Mouse (Mus musculus) urinary bladder, postnatal 14 days (tissue): ENCODE measurements around the gene Capn15.

ENCODE experiments used
- DNase-seq: peaks from one replicate; pipeline ENCODE4 v3.0.0; 2021; ENCODE audit warnings: low spot score

The Capn15 gene

DNA sequence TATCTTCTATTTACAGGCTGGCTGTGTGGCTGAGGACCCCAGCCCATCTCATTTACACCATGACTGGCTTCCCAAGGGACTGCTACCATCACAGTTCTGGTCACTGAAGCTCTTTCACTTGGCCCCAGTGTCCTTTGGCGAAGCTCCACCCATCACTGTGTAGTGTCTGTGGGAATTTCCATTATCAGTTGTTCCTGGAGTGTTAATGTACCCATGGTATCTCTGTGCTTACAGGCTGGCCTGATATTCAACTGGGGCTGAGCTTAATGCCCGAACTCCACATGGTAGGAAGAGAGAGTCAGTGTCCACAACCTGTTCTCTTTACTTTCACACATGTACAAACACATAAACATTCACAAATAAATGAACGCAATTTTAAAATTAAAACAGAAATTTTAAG, 7.9 kb upstream of the Capn15 start:
- no peak for DNase-seq

DNA sequence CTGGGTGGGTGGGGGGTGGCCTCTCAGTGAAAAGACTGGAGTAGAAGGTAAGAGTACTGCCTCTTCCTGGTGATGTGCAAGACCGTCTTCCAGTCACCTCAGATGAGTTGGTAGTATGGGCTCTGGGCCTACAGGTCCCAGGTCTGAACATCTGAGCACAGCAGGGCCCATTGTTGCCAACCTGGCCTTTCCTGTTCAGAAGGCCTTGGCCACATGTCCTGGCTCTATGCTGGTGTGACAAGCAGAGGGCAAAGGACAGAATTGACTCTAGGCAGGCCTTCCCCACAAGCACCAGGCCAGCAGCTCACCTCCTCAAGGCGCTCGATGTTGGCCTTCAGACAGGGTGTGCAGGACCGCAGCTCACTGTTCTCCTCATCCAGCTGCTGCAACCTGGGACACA, 6.7 kb upstream of the Capn15 start:
- DNase-seq, result no peak

DNA sequence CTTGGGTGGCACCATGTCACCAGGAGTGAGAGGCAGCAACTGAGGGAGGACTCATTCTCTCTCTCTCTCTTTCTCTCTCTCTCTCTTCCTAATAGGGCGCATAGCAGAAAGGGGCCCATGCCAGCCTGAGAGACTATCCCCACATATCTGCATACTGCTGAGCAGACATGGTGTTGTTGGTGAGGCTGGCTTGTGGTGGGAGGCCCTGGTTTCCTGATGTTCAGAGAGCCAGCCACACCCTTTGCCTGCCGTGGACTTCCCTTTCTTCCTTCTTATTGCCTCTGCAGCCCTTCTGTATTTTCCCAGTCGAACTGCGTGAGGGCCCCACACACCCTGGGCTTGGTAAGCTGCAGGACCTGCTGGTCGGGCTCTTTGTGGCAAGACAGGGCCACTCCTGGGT, 4.7 kb upstream of the Capn15 start:
- no peak for DNase-seq

DNA sequence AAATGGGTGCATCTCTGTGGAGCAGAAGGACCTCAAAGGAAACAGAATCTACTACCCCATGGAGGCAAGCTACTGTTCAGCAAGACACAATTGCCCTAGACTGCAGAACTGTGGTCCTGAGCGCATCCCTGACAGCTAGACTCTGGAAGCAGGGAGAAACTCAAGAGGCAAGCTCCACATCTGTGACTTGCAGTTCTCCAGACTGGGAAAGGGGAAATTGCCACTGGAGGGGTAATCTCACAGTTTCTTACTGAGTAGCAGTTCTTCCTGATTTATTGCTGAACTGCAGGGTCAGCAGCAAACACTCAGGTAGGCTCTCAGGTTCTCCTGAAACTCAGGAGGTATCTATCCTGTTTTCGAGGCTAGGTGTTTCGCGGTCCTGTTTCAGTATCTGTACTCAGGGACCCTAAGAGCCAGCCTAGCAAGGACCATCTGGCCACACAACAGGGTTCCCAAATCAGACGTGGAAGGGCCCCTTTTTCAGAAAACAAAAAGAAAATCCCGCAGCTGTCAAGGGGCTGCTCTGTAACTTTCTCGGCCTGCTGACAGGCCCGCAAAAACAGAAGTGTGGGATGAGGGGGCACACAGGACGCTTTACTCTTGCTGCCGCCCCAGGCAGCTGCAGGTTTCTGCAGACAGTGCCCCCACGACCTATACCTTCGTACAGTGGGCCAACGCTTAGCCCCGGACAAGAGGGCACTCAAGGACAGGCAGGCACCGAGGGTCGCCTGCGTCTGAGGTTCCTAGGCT, 865 bp downstream of the Capn15 start:
- DNase-seq, result no peak

DNA sequence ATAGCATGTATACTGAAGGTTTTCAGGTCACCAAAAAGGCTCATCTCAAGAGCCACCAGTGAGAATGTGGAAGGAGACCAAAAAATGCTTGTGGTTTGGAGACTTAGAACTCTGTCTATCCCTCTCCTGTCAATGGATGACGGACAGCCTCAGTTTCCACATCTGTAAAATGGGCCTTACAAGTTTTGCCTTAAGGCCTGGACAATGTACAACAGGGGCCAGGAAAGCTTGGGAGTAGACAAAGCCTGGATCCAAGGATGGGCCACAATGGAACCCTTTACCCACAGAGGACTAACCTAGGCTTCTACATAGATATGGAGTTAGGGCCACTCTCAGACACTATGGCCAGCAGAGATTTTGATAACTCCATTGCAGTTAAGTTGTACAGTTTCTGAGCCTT, 1.5 kb downstream of the Capn15 start:
- DNase-seq, result no peak

DNA sequence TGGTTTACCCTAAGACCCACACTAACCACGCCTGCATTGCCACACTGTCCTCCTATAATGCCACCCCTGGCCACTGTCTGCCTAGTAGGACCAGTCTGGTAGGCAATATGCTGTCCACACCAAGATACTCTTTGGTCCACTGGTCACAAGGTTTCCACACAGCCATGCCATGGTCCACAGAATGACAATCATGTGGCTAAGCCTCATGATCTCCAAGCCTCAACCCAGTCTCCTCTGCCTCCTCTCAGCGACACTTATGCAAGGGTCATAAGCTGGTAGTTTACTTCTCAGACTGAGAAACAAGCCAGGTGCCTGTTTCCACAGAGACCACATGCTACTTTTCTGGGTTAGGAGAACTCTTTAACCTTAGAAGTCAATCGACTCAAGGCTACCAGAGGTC, 2.7 kb downstream of the Capn15 start:
- DNase-seq, result no peak

DNA sequence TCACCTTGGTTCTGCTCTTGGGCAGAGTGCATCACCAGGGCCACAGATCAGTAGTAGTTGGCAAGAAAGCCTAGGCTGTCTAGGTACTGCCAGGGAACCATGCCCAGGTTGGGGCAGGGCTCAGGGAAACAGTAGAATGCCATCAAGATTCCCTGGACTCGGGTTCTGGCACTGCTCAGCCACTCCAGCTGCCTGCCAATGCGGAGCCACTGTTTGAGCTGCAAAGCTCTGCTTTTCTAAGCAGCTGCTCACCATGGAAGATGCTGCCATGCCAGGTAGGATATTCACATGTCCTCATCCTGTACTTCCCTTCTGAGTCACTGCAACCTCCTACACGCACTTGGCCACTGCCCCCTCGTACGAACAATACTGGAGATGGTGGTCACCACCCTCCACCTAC, 4.7 kb downstream of the Capn15 start:
- DNase-seq, result peak; percentile 29

DNA sequence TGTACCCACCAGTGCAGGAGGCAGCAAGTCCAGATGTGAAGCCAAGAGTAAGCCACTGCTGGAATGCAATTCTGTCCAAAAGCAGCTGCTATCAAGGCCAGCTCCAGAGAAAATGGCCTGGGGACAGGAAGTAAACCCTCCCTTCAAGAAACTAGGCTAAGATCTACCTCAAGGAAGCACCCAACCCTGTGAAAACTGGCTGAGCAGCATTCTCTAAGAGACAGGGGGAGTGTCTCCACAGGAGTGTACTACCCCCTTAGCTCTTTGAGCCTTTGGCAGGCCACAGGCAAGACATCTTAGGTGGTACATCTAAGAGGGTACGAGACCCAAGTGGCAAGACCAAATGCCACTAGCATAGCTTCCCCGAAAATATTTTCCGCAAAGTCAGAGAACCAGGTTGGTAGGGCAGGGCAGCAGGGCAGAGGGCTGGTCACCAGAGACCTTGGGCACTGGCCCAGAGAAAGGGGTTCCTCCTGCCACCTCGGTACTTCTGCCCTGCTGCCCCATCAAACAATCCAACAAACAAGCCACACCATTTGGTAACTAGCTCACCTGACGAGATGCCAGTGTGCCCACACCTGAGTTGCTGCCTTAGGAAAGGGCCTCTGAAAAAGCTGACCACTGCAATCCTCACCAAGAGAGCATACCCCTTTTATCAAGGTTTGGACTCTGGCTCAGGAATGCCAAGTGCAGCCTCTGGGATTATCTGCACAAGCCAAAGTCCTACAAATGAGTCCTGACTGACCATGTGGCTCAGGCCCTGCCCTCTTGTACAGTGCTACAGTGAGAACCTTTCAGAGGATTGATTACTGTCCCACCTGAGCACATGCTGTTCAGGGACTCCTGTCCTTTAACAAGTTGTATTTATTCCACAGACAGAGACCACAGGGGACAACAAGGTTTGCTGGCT, 5.5 kb downstream of the Capn15 start:
- DNase-seq, result peak; percentile 60

DNA sequence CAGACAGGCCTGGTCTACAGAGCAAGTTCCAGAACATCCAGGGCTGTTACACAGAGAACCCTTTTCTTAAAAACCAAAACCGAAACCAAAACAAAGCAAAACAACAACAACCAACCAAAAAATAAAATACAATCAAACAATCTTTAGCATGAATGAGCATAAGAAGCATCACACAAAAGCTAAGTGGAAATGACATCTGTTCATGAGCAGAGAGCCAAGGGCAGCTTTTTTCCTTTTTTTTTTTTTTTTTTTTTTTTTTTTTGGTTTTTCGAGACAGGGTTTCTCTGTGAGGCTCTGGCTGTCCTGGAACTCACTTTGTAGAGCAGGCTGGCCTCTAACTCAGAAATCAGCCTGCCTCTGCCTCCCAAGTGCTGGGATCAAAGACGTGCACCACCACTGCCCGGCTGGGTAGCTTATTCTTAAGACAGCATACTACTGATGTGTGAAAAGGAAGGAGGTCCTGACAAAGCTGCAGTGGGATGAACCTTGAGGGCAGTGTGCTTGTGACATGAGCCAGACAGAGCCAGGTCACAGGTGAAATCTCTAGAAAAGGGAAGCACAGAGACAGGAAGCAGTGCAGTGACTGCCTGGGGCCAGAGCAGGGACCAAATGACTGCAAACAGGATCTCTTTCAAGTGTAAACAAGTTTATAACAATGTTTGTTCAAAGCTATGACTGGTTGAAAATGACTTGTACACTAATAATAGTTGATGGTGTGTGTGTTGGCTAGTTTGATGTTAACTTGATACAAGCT, 14.5 kb downstream of the Capn15 start:
- DNase-seq, result no peak

DNA sequence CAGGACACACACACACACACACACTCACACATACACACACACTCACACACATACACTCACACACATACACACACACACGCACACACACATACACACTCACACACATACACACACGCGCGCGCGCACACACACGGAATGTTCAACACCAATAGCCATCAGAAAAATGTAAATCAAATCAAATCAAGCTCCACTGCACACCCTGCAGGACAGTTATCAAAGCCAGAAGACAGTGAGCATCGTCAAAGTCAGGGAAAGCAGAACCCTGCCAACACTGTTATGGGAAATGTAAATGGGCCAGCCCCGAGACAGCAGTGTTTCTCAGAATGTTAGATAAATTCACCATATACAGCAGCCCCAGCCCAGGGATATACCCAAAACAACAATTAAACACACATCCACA, 15.1 kb downstream of the Capn15 start:
- DNase-seq, result no peak

DNA sequence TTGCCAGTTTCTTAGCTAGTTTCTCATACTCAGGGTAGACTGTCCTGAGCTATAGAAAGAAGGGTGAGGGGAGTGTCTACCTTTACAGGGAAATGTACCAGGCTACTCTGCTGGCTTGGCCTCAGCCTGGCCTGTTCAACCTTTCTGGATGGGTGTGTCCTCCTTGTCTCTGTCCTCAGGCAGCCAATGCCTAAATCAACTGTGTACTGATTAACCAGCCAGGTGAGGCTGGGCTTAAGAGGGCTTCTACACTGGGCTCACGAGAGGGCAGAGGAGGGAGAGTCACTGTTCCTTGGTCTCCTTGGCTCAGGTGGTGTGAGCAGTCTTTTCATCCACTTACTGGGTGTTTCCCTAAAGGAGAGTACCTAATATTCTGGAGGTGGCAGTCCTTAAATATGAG, 17.4 kb downstream of the Capn15 start:
- DNase-seq, result no peak

DNA sequence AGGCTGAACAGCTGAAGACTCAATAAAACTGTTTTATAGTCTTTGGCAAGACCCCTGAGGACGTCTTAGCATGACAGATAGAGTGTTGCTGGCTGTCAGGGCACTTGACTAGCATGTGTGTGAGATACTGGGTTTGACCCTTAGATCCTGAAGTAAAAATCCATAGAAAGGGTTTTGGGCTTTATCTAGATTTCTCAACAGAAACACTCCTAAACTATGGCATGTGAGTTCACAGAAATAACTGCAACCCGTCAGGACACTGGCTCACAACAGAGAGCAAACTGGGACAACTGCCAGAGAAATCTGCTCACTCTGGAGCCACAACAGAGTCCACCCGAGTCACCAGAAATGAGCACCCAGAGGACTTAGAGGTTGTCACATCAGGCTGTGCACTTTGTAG, 17.9 kb downstream of the Capn15 start:
- DNase-seq, result no peak

DNA sequence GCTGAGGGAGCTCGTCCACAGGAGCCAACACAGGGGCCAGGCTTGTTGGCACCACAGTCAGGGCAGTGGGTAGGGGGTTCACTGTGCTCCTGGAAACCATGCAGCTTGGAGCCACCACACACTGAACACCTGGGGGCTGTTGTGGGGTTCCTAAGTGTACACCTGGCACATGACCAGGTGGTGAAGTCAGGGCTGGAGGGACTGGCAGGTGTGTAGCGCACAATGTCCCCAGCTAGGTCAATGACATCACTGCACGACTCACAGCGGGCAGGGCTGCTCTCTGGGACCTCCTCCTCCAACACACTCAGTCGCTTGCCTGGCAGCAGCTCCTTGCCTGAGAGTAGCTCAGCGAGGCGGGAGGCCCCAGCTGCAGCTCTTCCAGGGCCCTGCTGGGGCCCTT, 21.3 kb downstream of the Capn15 start:
- no peak for DNase-seq

DNA sequence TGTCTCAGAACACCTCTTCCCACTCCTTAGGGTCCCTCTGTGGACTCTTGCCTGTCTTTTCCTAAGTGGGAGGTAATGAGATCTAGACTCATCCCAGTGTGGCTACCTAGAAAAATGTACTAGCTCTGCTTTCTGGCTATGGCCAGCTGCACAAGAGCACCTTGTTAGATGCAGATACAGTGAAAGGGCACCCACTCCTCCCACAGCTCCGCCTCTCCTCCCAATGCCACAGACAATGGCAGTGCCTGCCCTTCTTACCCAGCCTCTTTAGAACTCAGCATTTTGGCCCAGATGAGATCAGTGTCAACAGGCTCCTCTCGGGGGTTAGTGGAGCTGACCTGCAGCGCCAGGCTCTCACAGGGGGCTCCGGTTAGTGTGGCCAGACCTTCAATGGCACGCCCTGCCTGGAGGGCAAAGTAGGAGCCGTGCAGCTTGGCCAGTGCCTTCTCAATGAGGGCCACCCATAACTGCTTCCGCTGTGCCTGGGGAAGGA, 23.1 kb downstream of the Capn15 start:
- DNase-seq, result no peak

DNA sequence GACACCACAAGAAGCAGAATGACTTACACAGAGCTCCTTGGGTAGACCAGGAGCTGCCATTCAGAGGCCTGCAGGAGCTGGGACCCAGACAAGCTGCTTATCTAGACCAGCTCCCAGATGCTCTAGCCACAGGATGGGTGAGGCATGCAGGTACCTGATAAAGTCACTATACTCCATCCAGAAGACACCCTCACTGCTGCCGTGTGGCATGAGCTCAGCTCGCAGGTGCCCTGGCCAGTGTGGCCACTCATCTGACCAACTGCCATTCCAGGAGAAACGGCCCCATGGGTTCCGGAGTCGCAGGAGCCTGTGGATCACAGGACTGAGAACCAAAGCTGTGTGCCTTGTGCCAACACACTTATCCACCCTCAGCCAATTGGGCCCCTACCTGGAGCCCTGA, 24.0 kb downstream of the Capn15 start:
- no peak for DNase-seq

DNA sequence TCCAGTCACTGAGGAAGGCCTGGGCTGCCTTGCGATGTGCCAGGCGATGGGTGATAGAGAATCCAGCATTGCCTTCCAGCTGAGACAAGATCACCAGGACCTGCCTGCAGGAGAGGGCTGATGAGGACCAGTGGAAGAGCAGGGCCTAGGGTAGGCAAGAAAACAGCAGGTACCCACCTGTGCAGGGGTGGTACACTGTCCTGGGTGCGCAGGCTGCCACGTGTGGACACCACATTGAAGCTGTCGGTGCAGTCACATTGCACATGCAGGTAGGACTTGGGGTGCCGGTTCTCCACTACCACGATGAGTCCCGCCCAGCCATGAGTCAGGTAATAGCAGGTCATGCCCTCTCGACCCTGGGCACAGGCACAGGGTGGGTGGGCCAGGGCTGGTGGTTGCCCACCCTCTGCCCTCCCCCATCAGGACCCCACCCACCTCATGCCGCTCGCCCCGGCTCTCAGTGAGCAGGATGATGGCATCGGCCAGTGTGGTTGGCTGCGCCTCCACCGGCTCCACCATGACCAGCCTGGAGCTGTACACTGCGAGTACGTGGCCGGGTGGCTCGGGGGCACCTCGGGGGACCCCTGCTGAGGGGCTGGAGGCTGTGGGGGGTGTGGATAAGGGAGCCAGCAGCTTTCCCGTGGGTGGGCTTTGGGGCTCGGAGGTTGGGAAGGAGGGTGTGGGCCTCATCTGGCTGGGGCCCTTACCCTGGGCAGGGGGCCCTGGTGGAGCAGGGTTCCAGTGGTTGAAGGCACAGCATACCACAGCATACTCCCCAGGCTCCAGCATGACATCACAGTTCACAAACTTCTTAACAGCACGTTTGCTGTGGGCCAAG, 25.7 kb downstream of the Capn15 start:
- DNase-seq, result no peak

DNA sequence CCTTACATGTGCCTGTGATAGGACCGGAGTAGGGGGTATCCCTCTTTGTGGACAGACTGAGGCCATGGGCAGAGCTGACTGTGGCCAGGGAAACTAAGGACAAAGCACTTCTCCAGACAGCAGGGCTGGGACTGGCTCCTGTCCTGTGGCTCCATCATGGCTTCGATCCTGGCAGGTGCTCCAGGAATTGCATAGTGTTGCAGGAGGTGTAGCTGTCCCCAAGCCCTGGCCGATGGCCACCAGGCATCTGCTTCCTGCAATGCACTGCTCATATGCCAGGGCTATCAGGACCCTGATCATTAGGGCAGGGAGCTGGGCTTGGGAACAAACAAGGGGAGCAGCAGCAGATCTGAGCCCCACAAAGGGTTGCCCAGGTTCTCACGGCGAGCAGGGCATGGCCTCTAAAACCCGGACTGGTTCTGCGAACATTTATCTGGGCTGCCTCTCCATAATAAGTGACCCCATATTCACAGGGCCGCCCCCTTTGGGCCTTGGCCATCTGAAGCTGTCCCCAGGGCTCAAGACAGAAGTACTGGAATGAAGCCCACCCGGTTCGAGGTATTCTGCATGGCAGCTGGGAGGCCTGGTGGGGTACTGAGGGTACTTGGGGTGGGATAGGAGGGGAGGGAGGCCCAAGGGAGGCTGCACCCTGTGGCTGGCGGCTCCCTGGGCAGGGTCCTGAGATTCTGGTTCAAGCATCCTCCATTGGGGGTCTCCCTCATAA, 26.7 kb downstream of the Capn15 start:
- DNase-seq, result no peak

DNA sequence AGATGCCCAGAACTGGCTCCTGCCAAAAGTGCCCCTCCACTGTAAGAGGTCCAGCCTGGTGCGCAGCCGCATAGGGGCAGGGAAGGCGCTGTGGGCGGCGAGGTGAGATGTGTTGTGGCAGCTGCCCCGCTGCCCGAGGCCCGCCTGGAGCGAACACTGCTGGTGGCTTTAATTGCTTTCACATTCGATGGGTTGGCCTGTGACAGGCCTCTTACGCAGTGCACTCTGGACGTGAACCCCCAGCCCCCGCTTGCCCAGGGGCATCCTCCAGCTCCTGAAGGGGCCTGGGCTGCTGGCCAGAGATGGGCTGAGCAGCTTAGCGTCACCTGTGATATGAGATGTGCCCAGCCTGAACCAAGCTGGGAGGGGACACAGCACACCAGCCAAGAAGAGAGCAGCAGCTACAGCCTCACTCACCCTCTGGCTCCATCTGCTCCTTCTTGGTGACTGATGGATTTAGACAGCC, 28.0 kb downstream of the Capn15 start:
- no peak for DNase-seq

DNA sequence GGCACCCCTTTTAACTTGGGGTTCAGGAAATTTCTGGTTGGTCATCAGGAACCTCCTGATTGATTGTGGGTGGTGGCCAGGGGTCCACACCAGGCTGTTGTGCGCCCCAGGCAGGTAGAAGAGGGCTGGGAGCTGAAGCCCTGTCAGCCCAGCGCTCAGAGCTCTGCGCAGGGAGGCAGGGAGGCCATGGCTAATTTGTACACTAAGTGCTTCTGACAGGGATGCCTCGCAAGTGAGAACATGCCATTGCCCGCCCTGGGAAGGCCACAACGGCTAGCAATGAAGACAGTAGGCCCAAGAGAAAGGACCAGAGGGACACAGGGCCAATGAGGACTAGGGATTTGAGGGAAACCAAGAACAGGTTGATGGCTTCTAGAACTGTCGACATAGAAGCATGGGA, 29.0 kb downstream of the Capn15 start:
- no peak for DNase-seq

DNA sequence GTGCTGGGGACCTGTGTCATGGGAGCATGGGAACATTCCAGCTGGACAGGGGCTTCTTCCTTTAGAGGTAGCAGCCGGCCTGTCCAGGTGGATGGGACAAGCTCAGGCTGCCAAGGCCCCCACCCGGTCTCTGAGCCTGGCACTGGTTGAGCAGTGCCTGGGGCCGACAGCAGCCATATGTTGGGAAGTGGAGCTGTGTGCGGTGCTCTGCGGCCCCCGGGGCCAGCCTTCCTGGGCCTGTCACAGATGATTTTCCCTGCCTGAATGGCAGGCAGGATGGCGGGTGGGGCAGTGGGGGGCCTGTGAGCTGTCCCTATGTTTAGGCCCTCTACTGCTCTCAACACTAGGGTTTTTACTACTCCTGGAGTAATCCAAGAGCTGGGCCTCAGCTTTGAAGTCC, 29.4 kb downstream of the Capn15 start:
- no peak for DNase-seq

DNA sequence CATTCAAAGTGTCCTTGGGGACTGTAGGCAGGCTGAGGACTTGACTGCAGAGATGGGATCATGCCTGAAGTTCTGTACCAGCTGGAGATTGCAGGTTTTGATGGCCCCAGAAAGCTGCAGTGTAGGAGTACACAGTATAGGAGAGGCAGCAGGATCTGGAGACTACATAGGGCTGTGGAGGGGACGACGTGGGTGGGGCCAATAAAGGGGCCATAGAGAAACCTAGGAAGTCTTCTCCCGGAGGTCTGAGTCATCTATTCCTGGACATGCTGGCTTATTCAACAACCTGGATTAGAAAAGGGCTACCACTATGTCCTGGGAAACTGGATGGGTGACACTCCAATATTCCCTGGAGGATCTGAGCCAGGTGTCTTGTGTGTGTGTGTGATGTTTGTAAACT, 29.9 kb downstream of the Capn15 start:
- DNase-seq, result no peak
